Mouse (Mus musculus) macrophage (primary cell): Measurements from ENCODE around the gene E430018J23Rik. TPM values are rescaled to one million over a fixed set of nuclear protein-coding genes. Genes with fewer than 3 reads are reported as not detected.
"Not testable (repeated sequence)": the region's sequence is repeated elsewhere in the genome, so short reads cannot be mapped to it uniquely, and the experiment has no call there.

Source experiments
- H3K27ac ChIP-seq: fragments of 350-480 bp; formaldehyde crosslinking; 2 replicates; pipeline ENCODE4 v1.9.0; 2021
- H3K36me3 ChIP-seq: fragments of 350-480 bp; formaldehyde crosslinking; 2 replicates; pipeline ENCODE4 v1.9.0; 2021; ENCODE audit errors: inconsistent target
- H3K4me3 ChIP-seq: fragments of 350-480 bp; formaldehyde crosslinking; 2 replicates; pipeline ENCODE4 v1.9.0; 2021; ENCODE audit errors: inconsistent target
- H3K79me2 ChIP-seq: fragments of 350-480 bp; formaldehyde crosslinking; 2 replicates; pipeline ENCODE4 v1.9.0; 2021; ENCODE audit errors: inconsistent target
- WGBS: methylation state at CpG from one replicate; pipeline ENCODE4 v1.1.7; 2026; ENCODE audit warnings: inconsistent platforms; ENCODE audit not compliant: missing documents; 5-methylcytosine and 5-hydroxymethylcytosine counted together
- polyA plus RNA-seq: library from polyadenylated mRNA; stranded (reverse); fragments of 250-400 nt; gene quantifications from 3 replicates; pipeline ENCODE4 v1.2.4, GENCODE M21; 2018; ENCODE audit warnings: inconsistent platforms

Gene E430018J23Rik
- polyA plus RNA-seq, 1 experiment from 2014 or later = 1.3 TPM

- 64% methylated on average over 4 of the region's 4 CpGs for WGBS
These were observed 51.1 kb downstream of the E430018J23Rik start for GRCm38 (mm10) chr7:127342332-127342731.

GRCm38 (mm10) chr7:127341861-127342260, 51.6 kb downstream of the E430018J23Rik start:
- 97% methylated on average over 5 of the region's 6 CpGs for WGBS
- not testable (repeated sequence) for H3K36me3 ChIP-seq, H3K27ac ChIP-seq, H3K4me3 ChIP-seq
- peaks cover 12% of the 10 kb centered on the region; the same call in 1 of the 2 replicates for H3K79me2 ChIP-seq

More at GRCm38 (mm10) chr7:127342332-127342731, 51.1 kb downstream of the E430018J23Rik start:
- Histone ChIP-seq H3K27ac (no peak overlapping the region), H3K4me3 (no peak overlapping the region), H3K36me3 (no peaks in the 10 kb centered on the region), H3K79me2 (peaks cover 12% of the 10 kb centered on the region; the same call in 1 of the 2 replicates)

DNA sequence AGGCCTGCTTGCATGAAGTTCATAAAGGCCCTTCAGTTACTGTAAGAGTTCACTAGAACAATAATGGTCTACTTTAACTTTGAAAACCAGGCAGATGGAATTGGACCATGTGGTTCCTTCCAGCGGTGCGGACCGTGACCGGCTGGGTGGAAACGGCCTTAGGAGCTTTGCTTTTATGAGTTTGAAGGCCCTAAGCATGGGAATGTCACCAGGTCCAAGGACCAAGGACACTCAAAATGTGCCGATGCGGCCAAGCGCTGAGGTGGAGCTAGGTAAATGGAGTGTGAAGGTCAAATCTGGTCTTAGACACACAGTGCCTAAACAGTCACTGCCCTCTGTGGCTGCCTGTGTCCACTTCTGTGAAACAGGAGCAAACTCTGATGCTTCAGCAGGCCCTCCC, 52.1 kb downstream of the E430018J23Rik start:
- WGBS = 90% methylated on average over 8 of the region's 8 CpGs
- peaks cover 12% of the 10 kb centered on the region; the same call in 1 of the 2 replicates for H3K79me2 ChIP-seq
- no peaks in the 10 kb centered on the region for H3K36me3 ChIP-seq
- no peak overlapping the region for H3K27ac ChIP-seq
- no peak overlapping the region for H3K4me3 ChIP-seq

Other genes starting within 250 kb of the E430018J23Rik start
- 36.2 to 55.7 TPM (median 41.4 TPM) in 3 replicates for gene Cd2bp2, start 197.6 kb downstream of the E430018J23Rik start, polyA plus RNA-seq
- 32.8 to 44.1 TPM (median 41.7 TPM) in 3 replicates for gene Tbc1d10b, start 185.2 kb downstream of the E430018J23Rik start, polyA plus RNA-seq
- gene Mylpf, start 184.7 kb downstream of the E430018J23Rik start, polyA plus RNA-seq = 0.47 to 1.4 TPM in 2 of 3 replicates, not detected in the other
- 5.4 to 7.1 TPM (median 5.6 TPM) in 3 replicates for gene Zfp553, start 160.6 kb downstream of the E430018J23Rik start, polyA plus RNA-seq
- 0.75 to 2.4 TPM (median 1.9 TPM) in 3 replicates for gene Sept1, start 160.5 kb downstream of the E430018J23Rik start, polyA plus RNA-seq
- gene Zfp771, start 149.4 kb downstream of the E430018J23Rik start, polyA plus RNA-seq = 2.3 to 8.3 TPM (median 8.1 TPM) in 3 replicates
- 15.9 to 45.9 TPM (median 27.1 TPM) in 3 replicates for gene Dctpp1, start 132.9 kb downstream of the E430018J23Rik start, polyA plus RNA-seq
- gene Sephs2, start 119.6 kb downstream of the E430018J23Rik start, polyA plus RNA-seq = 19.7 to 40.4 TPM (median 38.9 TPM) in 3 replicates
- gene Itgal, start 97.4 kb downstream of the E430018J23Rik start, polyA plus RNA-seq = 5.5 to 18.7 TPM (median 12.0 TPM) in 3 replicates
- 11.5 to 14.2 TPM (median 12.0 TPM) in 3 replicates for gene Zfp768, start 48.0 kb downstream of the E430018J23Rik start, polyA plus RNA-seq
- gene Zfp747, start 17.6 kb downstream of the E430018J23Rik start, polyA plus RNA-seq = 4.8 to 5.8 TPM (median 5.6 TPM) in 3 replicates
- gene 9130019O22Rik, start 6.5 kb downstream of the E430018J23Rik start, polyA plus RNA-seq = 1.7 to 2.8 TPM (median 2.4 TPM) in 3 replicates
- gene Zfp764, start 13.2 kb upstream of the E430018J23Rik start, polyA plus RNA-seq = 6.0 to 7.4 TPM (median 6.2 TPM) in 3 replicates
- gene Zfp688, start 28.4 kb upstream of the E430018J23Rik start, polyA plus RNA-seq = 5.1 to 17.4 TPM (median 8.9 TPM) in 3 replicates
- gene Zfp689, start 55.5 kb upstream of the E430018J23Rik start, polyA plus RNA-seq = 1.0 to 1.9 TPM (median 1.0 TPM) in 3 replicates
- gene Prr14, start 66.0 kb upstream of the E430018J23Rik start, polyA plus RNA-seq = 31.6 to 54.9 TPM (median 50.8 TPM) in 3 replicates
- 47.3 to 163 TPM (median 92.9 TPM) in 3 replicates for gene Fbrs, start 85.6 kb upstream of the E430018J23Rik start, polyA plus RNA-seq
- gene Srcap, start 118.4 kb upstream of the E430018J23Rik start, polyA plus RNA-seq = 14.3 to 15.8 TPM (median 15.4 TPM) in 3 replicates
- gene Gm42715, start 126.0 kb upstream of the E430018J23Rik start, polyA plus RNA-seq = 13.1 to 13.5 TPM (median 13.2 TPM) in 3 replicates
- not detected in 3 replicates for gene Tmem265, start 167.8 kb upstream of the E430018J23Rik start, polyA plus RNA-seq
- gene Phkg2, start 179.7 kb upstream of the E430018J23Rik start, polyA plus RNA-seq = 23.8 to 33.8 TPM (median 26.9 TPM) in 3 replicates
- 0.72 to 3.0 TPM (median 2.9 TPM) in 3 replicates for gene Ccdc189, start 195.0 kb upstream of the E430018J23Rik start, polyA plus RNA-seq
- gene Rnf40, start 195.1 kb upstream of the E430018J23Rik start, polyA plus RNA-seq = 27.1 to 29.6 TPM (median 28.3 TPM) in 3 replicates
- gene Zfp629, start 222.2 kb upstream of the E430018J23Rik start, polyA plus RNA-seq = 5.9 to 11.5 TPM (median 8.2 TPM) in 3 replicates